ENCODE assay signal across 8 mouse cellular contexts in the genomic region with DNA sequence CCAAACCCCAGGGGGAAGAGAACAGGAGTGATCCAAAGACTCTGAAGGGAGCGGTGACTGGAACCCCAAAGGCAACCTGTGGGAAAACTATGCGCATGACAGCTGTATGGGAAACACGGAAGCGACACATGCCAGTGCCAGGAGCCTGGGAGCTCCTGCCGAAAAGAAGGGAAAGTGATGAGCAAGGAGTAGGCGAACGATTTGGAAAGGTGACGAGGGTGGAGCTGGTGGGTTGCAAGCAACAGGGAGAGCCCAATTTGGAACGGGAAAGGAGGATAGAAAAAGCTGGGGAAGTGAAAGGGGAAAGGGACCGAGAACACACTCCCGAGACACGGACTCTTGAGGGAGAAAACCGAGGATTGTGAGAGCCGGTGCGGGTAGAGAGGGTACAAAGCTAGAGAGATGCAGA. TPM values are rescaled to one million over a fixed set of nuclear protein-coding genes. Genes with fewer than 3 reads are reported as not detected.
A peak's percentile ranks its signal among the peaks of the same experiment; 100 is the strongest.
DNase-seq lines count a peak whose midpoint lies in the region; ATAC-seq and TF ChIP-seq lines count a peak whose summit lies in the region.

No protein-coding gene starts in this region.

- no peak for TF ChIP-seq POLR2A in bone marrow macrophage, adult 2 months (IDR thresholded peaks at IDR 0.05; ENCODE audit: borderline replicate concordance, low read depth, low read length)

- H3K4me1 ChIP-seq in bone marrow macrophage, adult 2 months (ENCODE audit: control insufficient read depth, insufficient read depth, low read length), result peaks cover 42% of the 10 kb centered on the region
- H3K4me1 ChIP-seq in forebrain, embryonic 15.5 days, result peaks cover 54% of the 10 kb centered on the region
- H3K4me1 ChIP-seq in hindbrain, embryonic 16.5 days (ENCODE audit: control insufficient read depth, insufficient read depth, low read depth, low read length), result peaks cover 37% of the 10 kb centered on the region
- peaks cover 26% of the 10 kb centered on the region for H3K4me1 ChIP-seq in limb, embryonic 10.5 days
- peaks cover 32% of the 10 kb centered on the region for H3K4me1 ChIP-seq in midbrain, embryonic 16.5 days (ENCODE audit: control insufficient read depth, insufficient read depth, low read length)

- peak; percentile 35 for DNase-seq in layer of hippocampus, adult 11-12 months (ENCODE audit: low spot score)
- DNase-seq in layer of hippocampus, adult 9-10 months (ENCODE audit: low spot score), result no peak
- DNase-seq in limb, embryonic 10.5 days (ENCODE audit: low spot score), result peak; percentile 39
- no peak for DNase-seq in adipocyte (ENCODE audit: low spot score)

- H3K4me2 ChIP-seq in forebrain, embryonic 15.5 days (replicated peaks), result peak overlapping the region; percentile 88
- H3K4me2 ChIP-seq in hindbrain, embryonic 16.5 days (ENCODE audit: low read length), result peak overlapping the region; percentile 90
- H3K4me2 ChIP-seq in midbrain, embryonic 16.5 days (ENCODE audit: low read length), result peak overlapping the region; percentile 94

- TF ChIP-seq CTCF in bone marrow macrophage, adult 2 months (IDR thresholded peaks at IDR 0.05; ENCODE audit: low read depth, low read length), result no peak

- no peak for ATAC-seq in forebrain, embryonic 15.5 days (replicated peaks)
- no peak for ATAC-seq in hindbrain, embryonic 16.5 days
- ATAC-seq in midbrain, embryonic 16.5 days, result no peak

- H3K4me3 ChIP-seq in bone marrow macrophage, adult 2 months (ENCODE audit: insufficient read depth, low read length), result peak overlapping the region; percentile 83
- peak overlapping the region; percentile 95 for H3K4me3 ChIP-seq in forebrain, embryonic 15.5 days
- H3K4me3 ChIP-seq in hindbrain, embryonic 16.5 days (ENCODE audit: low read length), result peak overlapping the region; percentile 95
- peak overlapping the region; percentile 95 for H3K4me3 ChIP-seq in limb, embryonic 10.5 days
- H3K4me3 ChIP-seq in midbrain, embryonic 16.5 days (ENCODE audit: low read depth, low read length), result peak overlapping the region; percentile 77

- H3K27me3 ChIP-seq in forebrain, embryonic 15.5 days, result no peaks in the 10 kb centered on the region
- no peaks in the 10 kb centered on the region for H3K27me3 ChIP-seq in hindbrain, embryonic 16.5 days (replicated peaks; ENCODE audit: control insufficient read depth, insufficient read depth, low read length)
- H3K27me3 ChIP-seq in limb, embryonic 10.5 days (ENCODE audit: low read depth, poor library complexity, severe bottlenecking), result no peaks in the 10 kb centered on the region
- H3K27me3 ChIP-seq in midbrain, embryonic 16.5 days (ENCODE audit: control insufficient read depth, insufficient read depth, low read depth, low read length), result no peaks in the 10 kb centered on the region

- no peaks in the 10 kb centered on the region for H3K9me3 ChIP-seq in forebrain, embryonic 15.5 days
- H3K9me3 ChIP-seq in hindbrain, embryonic 16.5 days (ENCODE audit: control insufficient read depth, low read length), result no peaks in the 10 kb centered on the region
- no peaks in the 10 kb centered on the region for H3K9me3 ChIP-seq in limb, embryonic 10.5 days (replicated peaks)
- no peaks in the 10 kb centered on the region for H3K9me3 ChIP-seq in midbrain, embryonic 16.5 days (replicated peaks; ENCODE audit: control insufficient read depth, low read length, poor library complexity, severe bottlenecking)

- H3K36me3 ChIP-seq in forebrain, embryonic 15.5 days, result no peaks in the 10 kb centered on the region
- H3K36me3 ChIP-seq in hindbrain, embryonic 16.5 days (ENCODE audit: control insufficient read depth, insufficient read depth, low read length), result no peaks in the 10 kb centered on the region
- H3K36me3 ChIP-seq in limb, embryonic 10.5 days, result peaks cover 16% of the 10 kb centered on the region; the same call in 1 of the 2 replicates
- H3K36me3 ChIP-seq in midbrain, embryonic 16.5 days (ENCODE audit: control insufficient read depth, insufficient read depth, low read length), result no peaks in the 10 kb centered on the region

- H3K9ac ChIP-seq in forebrain, embryonic 15.5 days (replicated peaks), result peak overlapping the region; percentile 99
- peak overlapping the region; percentile 89 for H3K9ac ChIP-seq in hindbrain, embryonic 16.5 days (ENCODE audit: low read depth, low read length)
- H3K9ac ChIP-seq in midbrain, embryonic 16.5 days (ENCODE audit: low read depth, low read length), result peak overlapping the region; percentile 88

- 2% methylated on average over 15 of the region's 15 CpGs for WGBS in forebrain, embryonic 15.5 days
- WGBS in hindbrain, embryonic 16.5 days, result under 1% methylated on average over 15 of the region's 15 CpGs
- 2% methylated on average over 15 of the region's 15 CpGs for WGBS in limb, embryonic 10.5 days
- 1% methylated on average over 15 of the region's 15 CpGs for WGBS in midbrain, embryonic 16.5 days

- peak overlapping the region; percentile 74 for H3K27ac ChIP-seq in bone marrow macrophage, adult 2 months (ENCODE audit: insufficient read depth, low read depth, low read length)
- peak overlapping the region; percentile 90; the same call in 1 of the 2 replicates for H3K27ac ChIP-seq in forebrain, embryonic 15.5 days (replicated peaks)
- peak overlapping the region; percentile 87 for H3K27ac ChIP-seq in hindbrain, embryonic 16.5 days (ENCODE audit: low read depth, low read length)
- peak overlapping the region; percentile 93 for H3K27ac ChIP-seq in limb, embryonic 10.5 days
- H3K27ac ChIP-seq in midbrain, embryonic 16.5 days (ENCODE audit: low read length), result no peak overlapping the region

RNA-seq across cellular contexts. Expression of gene Mark2, which starts 1.3 kb away (rescaled TPM):
- polyA plus RNA-seq in bone marrow macrophage, adult 2 months (2012; ENCODE audit: insufficient read depth, insufficient read length, missing spikeins), result 57.8 and 69.2 TPM in 2 replicates
- polyA plus RNA-seq in forebrain, embryonic 15.5 days (2015; fragmentation: Nextera tagmentation; extraction: Ambion mirVana), result 52.8 and 57.7 TPM in 2 replicates
- polyA plus RNA-seq in hindbrain, embryonic 16.5 days (2015; fragmentation: Nextera tagmentation; extraction: Ambion mirVana), result 40.5 and 43.2 TPM in 2 replicates
- polyA plus RNA-seq in limb, embryonic 10.5 days (2016; fragmentation: Nextera tagmentation; extraction: Ambion mirVana), result 50.1 and 53.4 TPM in 2 replicates
- 42.2 and 43.8 TPM in 2 replicates for polyA plus RNA-seq in midbrain, embryonic 16.5 days (2015; fragmentation: Nextera tagmentation; extraction: Ambion mirVana)

RNA-seq across cellular contexts. Expression of gene Spindoc, which starts 42.4 kb away (rescaled TPM):
- polyA plus RNA-seq in bone marrow macrophage, adult 2 months (2012; ENCODE audit: insufficient read depth, insufficient read length, missing spikeins), result 19.0 and 19.7 TPM in 2 replicates
- 38.7 and 43.9 TPM in 2 replicates for polyA plus RNA-seq in forebrain, embryonic 15.5 days (2015; fragmentation: Nextera tagmentation; extraction: Ambion mirVana)
- 23.4 and 34.0 TPM in 2 replicates for polyA plus RNA-seq in hindbrain, embryonic 16.5 days (2015; fragmentation: Nextera tagmentation; extraction: Ambion mirVana)
- 47.0 and 48.5 TPM in 2 replicates for polyA plus RNA-seq in limb, embryonic 10.5 days (2016; fragmentation: Nextera tagmentation; extraction: Ambion mirVana)
- 30.7 and 32.3 TPM in 2 replicates for polyA plus RNA-seq in midbrain, embryonic 16.5 days (2015; fragmentation: Nextera tagmentation; extraction: Ambion mirVana)

Comparison
In these comparisons a context has a peak if more than half of its experiments do, and no peak if none do; other contexts are left out.
1. DNase-seq: peak in layer of hippocampus, adult 11-12 months (single experiment) and limb, embryonic 10.5 days (single experiment); none in layer of hippocampus, adult 9-10 months (single experiment) and adipocyte (single experiment).
2. Peak in every context shown above with its lines, with median percentiles within 50 percentile points of each other: H3K4me3 ChIP-seq, H3K4me2 ChIP-seq and H3K9ac ChIP-seq.